Mouse (Mus musculus) liver, adult 2 months (tissue): ENCODE data around the gene Mrln.

Experiments
- CTCF ChIP-seq: fragments of 200-500 bp; IDR thresholded peaks from 2 replicates; pipeline ENCODE4 v1.5.1; 2011; ENCODE audit warnings: low read depth, low read length, control low read depth
- POLR2A ChIP-seq: fragments of 200-500 bp; IDR thresholded peaks from 2 replicates; pipeline ENCODE4 v1.6.1; 2011; ENCODE audit warnings: low read length, control low read depth; ENCODE audit not compliant: insufficient read depth; ENCODE audit errors: extremely low read depth

GRCm38 (mm10) chr10:70242751-70243444, 38.4 kb downstream of the Mrln start:
- TF ChIP-seq POLR2A (no peak), CTCF (no peak)
